5 mouse cellular contexts compared by ENCODE assay signal in genomic region chr13:100328899-100329298, GRCm38 (mm10). TPM values are rescaled to one million over a fixed set of nuclear protein-coding genes. Genes with fewer than 3 reads are reported as not detected.
"Had no signal": no experiment of that assay in that cellular context is flagged by ENCODE, and none has a peak within 500 bp of the region (broad histone marks: within the 10 kb centered on the region; RNA-seq: fewer than 3 reads in every experiment).

No protein-coding gene starts in this region.

RNA-seq across cellular contexts. Expression of gene Naip6, which starts 11.4 kb away (rescaled TPM):
- polyA plus RNA-seq: limb, embryonic 12.5 days; midbrain, embryonic 10.5 days; midbrain, embryonic 15.5 days; midbrain, embryonic 16.5 days; neural tube, embryonic 11.5 days had no signal
